Mouse (Mus musculus): Measurements from ENCODE around the gene Msl3. TPM values are rescaled to one million over a fixed set of nuclear protein-coding genes. Genes with fewer than 3 reads are reported as not detected.

The Msl3 gene
- 43.7 and 43.8 TPM in 2 replicates for polyA plus RNA-seq (2014; fragmentation: Nextera tagmentation; extraction: Ambion mirVana)

- Histone ChIP-seq H3K4me3 (ENCODE audit: control insufficient read depth in 1 of 2, insufficient read depth in 1 of 2, low read depth in 1 of 2, low read length in 2 of 2) (peak within 1 kb of the TSS; percentile 61 to 91), H3K27ac (replicated peaks in 1 of 2; ENCODE audit: control insufficient read depth in 1 of 2, insufficient read depth in 1 of 2, low read depth in 2 of 2, low read length in 2 of 2) (peak within 1 kb of the TSS; percentile 95 to 100), H3K36me3 (ENCODE audit: control insufficient read depth, insufficient read depth, low read length) (peaks cover 23% of the 10 kb centered on the region), H3K27me3 (ENCODE audit: control insufficient read depth, insufficient read depth, low read length) (no peaks in the 10 kb centered on the region), H3K4me1 (ENCODE audit: control insufficient read depth in 2 of 2, insufficient read depth in 2 of 2, low read length in 2 of 2) (peaks cover 0 to 2% of the 10 kb centered on the region in 2 experiments; a peak in 1 of 4 replicates), H3K9me3 (ENCODE audit: control insufficient read depth, low read length) (no peaks in the 10 kb centered on the region), H3K4me2 (ENCODE audit: low read length) (peak within 1 kb of the TSS; percentile 87), H3K9ac (ENCODE audit: low read length) (peak within 1 kb of the TSS; percentile 80)
- ATAC-seq (ENCODE audit: insufficient number of reproducible peaks, insufficient read depth, low FRiP score, low read depth): peak; percentile 90
- WGBS: 18% methylated on average over 73 of the region's 88 CpGs
Measured at GRCm38 (mm10) chrX:168673525-168674406, at the start of gene Msl3. Gene Msl3 (minus strand): TSS chrX:168673898.

GRCm38 (mm10) chrX:168717969-168718368 is 44.3 kb upstream of the Msl3 start:
- H3K9me3 ChIP-seq (ENCODE audit: control insufficient read depth, low read length): no peaks in the 10 kb centered on the region
- ATAC-seq (ENCODE audit: insufficient number of reproducible peaks, insufficient read depth, low FRiP score, low read depth): no peak
- no peak overlapping the region for H3K4me3 ChIP-seq (ENCODE audit: control insufficient read depth in 1 of 2, insufficient read depth in 1 of 2, low read depth in 1 of 2, low read length in 2 of 2)
- no peaks in the 10 kb centered on the region for H3K27me3 ChIP-seq (ENCODE audit: control insufficient read depth, insufficient read depth, low read length)
- H3K9ac ChIP-seq (ENCODE audit: low read length): no peak overlapping the region
- H3K4me1 ChIP-seq (ENCODE audit: control insufficient read depth in 2 of 2, insufficient read depth in 2 of 2, low read length in 2 of 2): no peaks in the 10 kb centered on the region
- H3K27ac ChIP-seq (replicated peaks in 1 of 2; ENCODE audit: control insufficient read depth in 1 of 2, insufficient read depth in 1 of 2, low read depth in 2 of 2, low read length in 2 of 2): no peak overlapping the region
- H3K36me3 ChIP-seq (ENCODE audit: control insufficient read depth, insufficient read depth, low read length): no peaks in the 10 kb centered on the region
- H3K4me2 ChIP-seq (ENCODE audit: low read length): no peak overlapping the region
- 56% methylated on average over 2 of the region's 2 CpGs for WGBS

GRCm38 (mm10) chrX:168674407-168674962 is 787 bp upstream of the Msl3 start:
- H3K4me3 ChIP-seq (ENCODE audit: control insufficient read depth in 1 of 2, insufficient read depth in 1 of 2, low read depth in 1 of 2, low read length in 2 of 2): peak overlapping the region; percentile 61 to 91
- H3K9ac ChIP-seq (ENCODE audit: low read length): peak overlapping the region; percentile 80
- H3K4me2 ChIP-seq (ENCODE audit: low read length): peak overlapping the region; percentile 87
- H3K27ac ChIP-seq (replicated peaks in 1 of 2; ENCODE audit: control insufficient read depth in 1 of 2, insufficient read depth in 1 of 2, low read depth in 2 of 2, low read length in 2 of 2): peak overlapping the region; percentile 91 to 95
- WGBS: 27% methylated on average over 10 of the region's 10 CpGs
- H3K36me3 ChIP-seq (ENCODE audit: control insufficient read depth, insufficient read depth, low read length): peaks cover 16% of the 10 kb centered on the region
- peaks cover 0 to 2% of the 10 kb centered on the region in 2 experiments; a peak in 1 of 4 replicates for H3K4me1 ChIP-seq (ENCODE audit: control insufficient read depth in 2 of 2, insufficient read depth in 2 of 2, low read length in 2 of 2)
- ATAC-seq (ENCODE audit: insufficient number of reproducible peaks, insufficient read depth, low FRiP score, low read depth): no peak
- no peaks in the 10 kb centered on the region for H3K27me3 ChIP-seq (ENCODE audit: control insufficient read depth, insufficient read depth, low read length)
- no peaks in the 10 kb centered on the region for H3K9me3 ChIP-seq (ENCODE audit: control insufficient read depth, low read length)

- WGBS: 21% methylated on average over 31 of the region's 31 CpGs
Measured at GRCm38 (mm10) chrX:168672913-168673524, 679 bp downstream of the Msl3 start.

GRCm38 (mm10) chrX:168672425-168672824 is 1.3 kb downstream of the Msl3 start:
- peaks cover 35% of the 10 kb centered on the region for H3K36me3 ChIP-seq (ENCODE audit: control insufficient read depth, insufficient read depth, low read length)
- H3K9me3 ChIP-seq (ENCODE audit: control insufficient read depth, low read length): no peaks in the 10 kb centered on the region
- peak overlapping the region; percentile 61 to 91 for H3K4me3 ChIP-seq (ENCODE audit: control insufficient read depth in 1 of 2, insufficient read depth in 1 of 2, low read depth in 1 of 2, low read length in 2 of 2)
- peak overlapping the region; percentile 87 for H3K4me2 ChIP-seq (ENCODE audit: low read length)
- H3K4me1 ChIP-seq (ENCODE audit: control insufficient read depth in 2 of 2, insufficient read depth in 2 of 2, low read length in 2 of 2): peaks cover 0 to 2% of the 10 kb centered on the region in 2 experiments; a peak in 1 of 4 replicates
- H3K27me3 ChIP-seq (ENCODE audit: control insufficient read depth, insufficient read depth, low read length): no peaks in the 10 kb centered on the region
- 14% methylated on average over 9 of the region's 9 CpGs for WGBS
- ATAC-seq (ENCODE audit: insufficient number of reproducible peaks, insufficient read depth, low FRiP score, low read depth): peak; percentile 52
- peak overlapping the region; percentile 95 to 100 for H3K27ac ChIP-seq (replicated peaks in 1 of 2; ENCODE audit: control insufficient read depth in 1 of 2, insufficient read depth in 1 of 2, low read depth in 2 of 2, low read length in 2 of 2)
- H3K9ac ChIP-seq (ENCODE audit: low read length): peak overlapping the region; percentile 80

More at GRCm38 (mm10) chrX:168672913-168673524, 679 bp downstream of the Msl3 start:
- peaks cover 0 to 2% of the 10 kb centered on the region in 2 experiments; a peak in 1 of 4 replicates for H3K4me1 ChIP-seq (ENCODE audit: control insufficient read depth in 2 of 2, insufficient read depth in 2 of 2, low read length in 2 of 2)
- ATAC-seq (ENCODE audit: insufficient number of reproducible peaks, insufficient read depth, low FRiP score, low read depth): no peak
- H3K9ac ChIP-seq (ENCODE audit: low read length): peak overlapping the region; percentile 80
- peaks cover 29% of the 10 kb centered on the region for H3K36me3 ChIP-seq (ENCODE audit: control insufficient read depth, insufficient read depth, low read length)
- H3K9me3 ChIP-seq (ENCODE audit: control insufficient read depth, low read length): no peaks in the 10 kb centered on the region
- H3K27me3 ChIP-seq (ENCODE audit: control insufficient read depth, insufficient read depth, low read length): no peaks in the 10 kb centered on the region
- H3K4me3 ChIP-seq (ENCODE audit: control insufficient read depth in 1 of 2, insufficient read depth in 1 of 2, low read depth in 1 of 2, low read length in 2 of 2): peak overlapping the region; percentile 61 to 91
- peak overlapping the region; percentile 87 for H3K4me2 ChIP-seq (ENCODE audit: low read length)
- H3K27ac ChIP-seq (replicated peaks in 1 of 2; ENCODE audit: control insufficient read depth in 1 of 2, insufficient read depth in 1 of 2, low read depth in 2 of 2, low read length in 2 of 2): peak overlapping the region; percentile 95 to 100

GRCm38 (mm10) chrX:168663982-168664689 is 9.6 kb downstream of the Msl3 start:
- Histone ChIP-seq H3K9me3 (ENCODE audit: control insufficient read depth, low read length) (no peaks in the 10 kb centered on the region), H3K27ac (replicated peaks in 1 of 2; ENCODE audit: control insufficient read depth in 1 of 2, insufficient read depth in 1 of 2, low read depth in 2 of 2, low read length in 2 of 2) (peak overlapping the region in 1 of 2 experiments; percentile 41; a peak in 3 of 4 replicates), H3K4me3 (ENCODE audit: control insufficient read depth in 1 of 2, insufficient read depth in 1 of 2, low read depth in 1 of 2, low read length in 2 of 2) (no peak overlapping the region), H3K36me3 (ENCODE audit: control insufficient read depth, insufficient read depth, low read length) (peaks cover 43% of the 10 kb centered on the region), H3K27me3 (ENCODE audit: control insufficient read depth, insufficient read depth, low read length) (no peaks in the 10 kb centered on the region), H3K4me2 (ENCODE audit: low read length) (peak overlapping the region; percentile 25; the same call in 1 of the 2 replicates), H3K9ac (ENCODE audit: low read length) (no peak overlapping the region; the same call in 1 of the 2 replicates), H3K4me1 (ENCODE audit: control insufficient read depth in 2 of 2, insufficient read depth in 2 of 2, low read length in 2 of 2) (0 out of 4 replicates have a peak, but pooled peaks cover 0 to 3% of the 10 kb centered on the region in 2 experiments)
- 50% methylated on average over 12 of the region's 12 CpGs for WGBS
- peak; percentile 54; the same call in 1 of the 2 replicates for ATAC-seq (ENCODE audit: insufficient number of reproducible peaks, insufficient read depth, low FRiP score, low read depth)

GRCm38 (mm10) chrX:168660236-168660635 is 13.5 kb downstream of the Msl3 start:
- H3K27ac ChIP-seq (replicated peaks in 1 of 2; ENCODE audit: control insufficient read depth in 1 of 2, insufficient read depth in 1 of 2, low read depth in 2 of 2, low read length in 2 of 2): no peak overlapping the region
- H3K4me3 ChIP-seq (ENCODE audit: control insufficient read depth in 1 of 2, insufficient read depth in 1 of 2, low read depth in 1 of 2, low read length in 2 of 2): no peak overlapping the region
- H3K9me3 ChIP-seq (ENCODE audit: control insufficient read depth, low read length): no peaks in the 10 kb centered on the region
- 54% methylated on average over 4 of the region's 4 CpGs for WGBS
- no peak for ATAC-seq (ENCODE audit: insufficient number of reproducible peaks, insufficient read depth, low FRiP score, low read depth)
- no peak overlapping the region for H3K9ac ChIP-seq (ENCODE audit: low read length)
- H3K36me3 ChIP-seq (ENCODE audit: control insufficient read depth, insufficient read depth, low read length): peaks cover 44% of the 10 kb centered on the region
- 0 out of 4 replicates have a peak, but pooled peaks cover 0 to 3% of the 10 kb centered on the region in 2 experiments for H3K4me1 ChIP-seq (ENCODE audit: control insufficient read depth in 2 of 2, insufficient read depth in 2 of 2, low read length in 2 of 2)
- no peak overlapping the region for H3K4me2 ChIP-seq (ENCODE audit: low read length)
- H3K27me3 ChIP-seq (ENCODE audit: control insufficient read depth, insufficient read depth, low read length): no peaks in the 10 kb centered on the region

All from heart, embryonic 14.5 days (tissue).